Mouse (Mus musculus) heart, embryonic 11.5 days (tissue): ENCODE measurements at regions not wholly inside any gene's neighbourhood (a gene's known extent, or its start where the extent isn't known, plus 50 kb on each side); places are given as distances from the start of the nearest gene placed in this dataset.

ENCODE experiments used
- ATAC-seq: fragments of 200-750 bp; cut with Nextera tagmentation; replicated peaks from 2 replicates; pipeline ENCODE4 v1.8.0; 2017; ENCODE audit warnings: moderate library complexity; ENCODE audit not compliant: insufficient number of reproducible peaks, low FRiP score, low TSS enrichment
- H3K27ac ChIP-seq: fragments of 300-500 bp; sonication (generic); 2 replicates; pipeline ENCODE4 v1.5.1; 2014; ENCODE audit warnings: mild to moderate bottlenecking, low read depth, low read length
- H3K27me3 ChIP-seq: fragments of 300-500 bp; sonication (generic); 2 replicates; pipeline ENCODE4 v1.6.1; 2014; ENCODE audit warnings: mild to moderate bottlenecking, low read length, mixed read lengths; ENCODE audit not compliant: control insufficient read depth, insufficient read depth
- H3K36me3 ChIP-seq: fragments of 300-500 bp; sonication (generic); 2 replicates; pipeline ENCODE4 v1.6.1; 2014; ENCODE audit warnings: mild to moderate bottlenecking, low read length, moderate library complexity, mixed read lengths; ENCODE audit not compliant: control insufficient read depth, insufficient read depth
- H3K4me1 ChIP-seq: fragments of 300-500 bp; sonication (generic); 2 replicates; pipeline ENCODE4 v1.6.1; 2014; ENCODE audit warnings: low read length; ENCODE audit not compliant: control insufficient read depth, insufficient read depth
- H3K4me2 ChIP-seq: fragments of 300-500 bp; sonication (generic); 2 replicates; pipeline ENCODE4 v1.6.1; 2014; ENCODE audit warnings: mild to moderate bottlenecking, moderate library complexity
- H3K4me3 ChIP-seq: fragments of 300-500 bp; sonication (generic); 2 replicates; pipeline ENCODE4 v1.5.1; 2014; ENCODE audit warnings: low read depth, low read length
- H3K9ac ChIP-seq: fragments of 300-500 bp; sonication (generic); 2 replicates; pipeline ENCODE4 v1.6.1; 2014; ENCODE audit warnings: mild to moderate bottlenecking, low read depth, low read length, moderate library complexity
- H3K9me3 ChIP-seq: fragments of 300-500 bp; sonication (generic); replicated peaks from 2 replicates; pipeline ENCODE4 v1.6.1; 2016; ENCODE audit warnings: low read length; ENCODE audit not compliant: control insufficient read depth
- WGBS: fragments of 180-500 bp; shearing (Covaris S2); extraction: QIAGEN DNeasy Blood & Tissue Kit; methylation state at CpG from one replicate; pipeline ENCODE4 v1.1.7; 2014; ENCODE audit not compliant: insufficient replicate concordance; 5-methylcytosine and 5-hydroxymethylcytosine counted together

DNA sequence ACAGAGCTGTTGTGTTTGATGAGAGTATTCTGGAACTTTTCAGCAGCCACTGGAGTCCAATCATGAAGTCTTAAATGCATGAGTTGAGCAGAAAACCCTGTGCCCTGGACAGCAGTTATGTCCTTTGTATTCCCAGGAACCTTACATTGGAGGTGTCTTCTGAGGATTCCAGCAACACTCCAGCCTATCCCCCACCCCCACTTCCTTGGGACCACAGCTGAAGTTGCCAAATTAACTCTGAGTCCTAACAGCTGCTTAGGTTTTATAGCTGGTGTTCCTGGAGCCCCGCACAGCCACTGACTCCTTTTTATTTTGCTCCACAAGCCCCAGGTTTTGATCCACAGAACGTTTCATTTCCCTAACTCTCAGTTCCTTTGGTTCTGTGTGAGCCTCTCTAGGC, 78.4 kb upstream of the Aldh1a3 start:
- Histone ChIP-seq H3K4me2 (no peak overlapping the region), H3K27me3 (no peaks in the 10 kb centered on the region), H3K4me3 (no peak overlapping the region), H3K36me3 (no peaks in the 10 kb centered on the region), H3K4me1 (no peaks in the 10 kb centered on the region), H3K9ac (no peak overlapping the region), H3K9me3 (peaks cover 5% of the 10 kb centered on the region; the same call in 1 of the 2 replicates), H3K27ac (no peak overlapping the region)
- ATAC-seq: no peak
- 59% methylated on average over 2 of the region's 2 CpGs for WGBS

DNA sequence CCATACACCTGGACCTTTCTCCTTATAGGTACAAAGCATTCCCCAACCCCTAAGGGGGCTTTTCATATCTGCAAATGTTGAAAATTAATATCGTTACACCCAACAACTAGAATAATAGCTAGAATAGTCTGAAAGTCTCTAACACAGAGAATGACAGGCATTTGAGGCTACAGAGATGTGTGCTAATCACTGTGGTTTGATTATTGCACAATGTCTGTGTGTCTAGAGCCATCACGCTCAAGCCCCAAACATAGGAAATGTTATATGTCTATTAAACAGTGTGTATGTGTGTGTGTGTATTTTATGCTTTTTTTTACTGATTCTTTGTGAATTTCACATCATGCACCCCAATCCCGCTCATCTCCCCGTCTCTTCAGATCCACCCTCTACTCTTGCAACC, 77.2 kb upstream of the Aldh1a3 start:
- H3K27me3 ChIP-seq: no peaks in the 10 kb centered on the region
- 78% methylated on average over 4 of the region's 4 CpGs for WGBS
- ATAC-seq: no peak

DNA sequence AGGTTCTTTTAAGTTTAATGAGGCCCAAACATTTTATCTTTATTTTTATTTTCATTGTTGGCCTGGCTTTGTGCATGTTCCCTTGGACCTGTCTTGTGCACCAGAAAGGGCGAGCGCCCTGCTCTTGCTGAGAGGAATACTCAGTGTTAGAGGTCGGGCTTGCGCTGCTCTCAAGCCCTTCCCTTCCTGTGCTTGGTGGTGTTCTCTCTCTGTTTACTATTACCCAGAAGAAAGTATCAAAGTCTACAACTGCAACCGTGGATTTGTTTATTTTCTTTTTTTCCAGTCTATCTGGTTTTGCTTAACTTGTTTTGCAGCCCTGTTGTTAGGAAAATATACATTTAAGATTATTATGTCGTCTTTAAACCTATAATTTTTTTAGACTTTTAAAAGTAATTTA, 74.1 kb upstream of the Aldh1a3 start:
- Histone ChIP-seq H3K36me3 (no peaks in the 10 kb centered on the region), H3K9me3 (no peaks in the 10 kb centered on the region), H3K9ac (no peak overlapping the region), H3K27me3 (no peaks in the 10 kb centered on the region), H3K4me3 (no peak overlapping the region), H3K27ac (no peak overlapping the region), H3K4me2 (no peak overlapping the region), H3K4me1 (no peaks in the 10 kb centered on the region)
- no peak for ATAC-seq
- WGBS: 65% methylated on average over 6 of the region's 6 CpGs

More for the DNA sequence above, 77.2 kb upstream of the Aldh1a3 start:
- Histone ChIP-seq H3K4me2 (no peak overlapping the region), H3K9ac (no peak overlapping the region), H3K27ac (no peak overlapping the region), H3K4me3 (no peak overlapping the region), H3K36me3 (no peaks in the 10 kb centered on the region), H3K9me3 (peaks cover 5% of the 10 kb centered on the region; the same call in 1 of the 2 replicates), H3K4me1 (no peaks in the 10 kb centered on the region)

DNA sequence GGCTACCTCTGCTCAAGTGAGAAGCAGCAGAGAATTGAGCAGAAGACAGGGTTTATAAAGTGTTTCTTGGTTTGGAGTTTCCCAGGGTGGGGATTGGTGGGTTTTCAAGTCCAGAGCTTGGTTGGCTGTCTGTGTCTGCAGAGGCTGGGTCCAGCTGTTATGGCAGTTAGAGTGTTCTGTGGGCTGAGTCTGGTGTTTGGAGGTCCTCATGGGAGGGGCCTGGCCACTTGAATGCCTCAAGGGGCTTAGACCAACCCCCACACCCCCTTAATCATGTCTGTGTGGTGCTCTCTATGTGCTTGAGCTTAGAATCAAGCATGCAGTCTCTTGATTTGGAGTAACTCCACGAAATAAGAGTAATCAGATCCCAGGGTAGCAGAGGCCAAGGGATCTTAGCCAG, 70.2 kb upstream of the Aldh1a3 start:
- Histone ChIP-seq H3K9me3 (no peaks in the 10 kb centered on the region), H3K9ac (no peak overlapping the region), H3K27me3 (no peaks in the 10 kb centered on the region), H3K4me1 (no peaks in the 10 kb centered on the region), H3K36me3 (no peaks in the 10 kb centered on the region), H3K27ac (no peak overlapping the region), H3K4me2 (no peak overlapping the region), H3K4me3 (no peak overlapping the region)
- 55% methylated on average over 1 of the region's 1 CpGs for WGBS
- ATAC-seq: no peak

DNA sequence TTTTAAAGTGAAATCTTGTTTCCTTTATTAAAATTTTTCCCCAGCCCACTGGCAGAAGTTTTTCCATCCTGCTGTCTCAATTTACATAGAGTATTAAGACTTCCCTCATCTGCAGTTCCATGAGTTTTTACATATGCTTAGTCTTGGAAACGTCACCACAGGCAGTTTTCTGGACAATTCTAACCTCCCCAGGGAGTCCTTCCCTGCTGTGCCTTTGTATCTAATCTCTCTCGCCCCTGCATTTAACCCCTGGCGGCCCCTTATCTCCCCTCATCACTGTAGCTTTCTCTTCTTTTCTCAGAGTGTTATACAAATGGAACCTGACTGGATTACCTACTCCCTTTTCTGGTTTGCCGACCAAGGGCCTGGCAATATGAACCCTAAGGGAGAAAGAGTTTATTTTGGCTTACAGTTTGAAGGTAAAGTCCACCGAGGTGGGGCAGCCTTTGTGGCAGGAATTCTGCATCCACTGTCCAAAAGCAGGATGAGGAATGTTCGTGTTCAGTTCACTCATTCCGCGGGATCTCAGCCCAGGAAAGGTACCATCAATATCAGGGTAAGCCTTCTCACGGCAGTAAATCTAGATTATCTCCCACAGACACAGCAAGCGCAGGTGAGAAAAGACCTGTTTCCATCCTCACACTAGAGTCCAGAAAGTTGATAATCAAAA, 66.0 kb upstream of the Aldh1a3 start:
- no peaks in the 10 kb centered on the region for H3K4me1 ChIP-seq
- H3K9ac ChIP-seq: no peak overlapping the region
- no peaks in the 10 kb centered on the region for H3K36me3 ChIP-seq
- H3K4me3 ChIP-seq: no peak overlapping the region
- no peaks in the 10 kb centered on the region for H3K9me3 ChIP-seq
- no peaks in the 10 kb centered on the region for H3K27me3 ChIP-seq
- no peak overlapping the region for H3K27ac ChIP-seq
- no peak overlapping the region for H3K4me2 ChIP-seq
- no peak for ATAC-seq
- WGBS: 61% methylated on average over 10 of the region's 10 CpGs

DNA sequence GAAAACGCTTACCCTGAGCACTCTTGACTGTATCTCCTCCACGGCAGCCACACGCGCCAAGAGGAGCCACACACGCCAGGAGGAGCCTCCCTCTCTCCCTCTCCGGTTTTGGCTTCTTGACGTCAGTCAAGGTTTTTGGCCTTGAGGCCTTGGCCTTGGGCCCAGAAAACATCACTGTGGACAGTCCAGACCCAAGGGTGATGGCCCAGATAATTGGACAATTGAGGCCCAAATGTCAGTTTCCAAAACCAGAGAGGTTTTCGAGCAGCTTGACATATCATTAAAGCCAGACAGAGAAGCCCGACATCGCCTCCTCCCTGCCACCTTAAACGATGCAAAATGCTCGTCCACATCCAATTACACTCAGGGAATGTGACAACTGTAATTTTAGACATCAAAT, 65.4 kb upstream of the Aldh1a3 start:
- 75% methylated on average over 12 of the region's 12 CpGs for WGBS
- no peak overlapping the region for H3K4me2 ChIP-seq
- no peak for ATAC-seq

DNA sequence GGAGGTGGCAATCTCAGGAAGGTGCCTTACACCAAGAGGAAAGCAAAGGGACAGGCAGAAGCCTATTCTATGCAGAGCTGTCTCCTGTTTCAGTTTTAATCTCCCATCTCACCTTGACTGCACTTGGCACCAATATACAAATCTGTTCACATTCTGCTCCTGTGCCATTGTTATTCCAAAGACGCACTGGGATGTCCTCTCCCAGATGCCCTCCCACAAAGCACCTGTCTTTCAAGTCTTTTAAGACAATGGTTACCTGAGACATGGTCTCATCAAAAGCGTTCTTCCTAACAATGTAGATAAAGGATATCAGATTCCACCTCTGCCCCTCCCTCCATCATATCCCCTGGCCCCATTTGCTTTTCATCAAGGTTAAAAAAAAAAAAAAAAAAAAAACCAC, 64.2 kb upstream of the Aldh1a3 start:
- Histone ChIP-seq H3K9ac (no peak overlapping the region), H3K27me3 (no peaks in the 10 kb centered on the region), H3K9me3 (no peaks in the 10 kb centered on the region), H3K4me3 (no peak overlapping the region), H3K36me3 (no peaks in the 10 kb centered on the region), H3K27ac (no peak overlapping the region), H3K4me2 (no peak overlapping the region), H3K4me1 (no peaks in the 10 kb centered on the region)
- ATAC-seq: no peak
- 66% methylated on average over 2 of the region's 2 CpGs for WGBS

More for the DNA sequence above, 65.4 kb upstream of the Aldh1a3 start:
- Histone ChIP-seq H3K9ac (no peak overlapping the region), H3K4me3 (no peak overlapping the region), H3K36me3 (no peaks in the 10 kb centered on the region), H3K27me3 (no peaks in the 10 kb centered on the region), H3K9me3 (no peaks in the 10 kb centered on the region), H3K4me1 (no peaks in the 10 kb centered on the region), H3K27ac (no peak overlapping the region)

DNA sequence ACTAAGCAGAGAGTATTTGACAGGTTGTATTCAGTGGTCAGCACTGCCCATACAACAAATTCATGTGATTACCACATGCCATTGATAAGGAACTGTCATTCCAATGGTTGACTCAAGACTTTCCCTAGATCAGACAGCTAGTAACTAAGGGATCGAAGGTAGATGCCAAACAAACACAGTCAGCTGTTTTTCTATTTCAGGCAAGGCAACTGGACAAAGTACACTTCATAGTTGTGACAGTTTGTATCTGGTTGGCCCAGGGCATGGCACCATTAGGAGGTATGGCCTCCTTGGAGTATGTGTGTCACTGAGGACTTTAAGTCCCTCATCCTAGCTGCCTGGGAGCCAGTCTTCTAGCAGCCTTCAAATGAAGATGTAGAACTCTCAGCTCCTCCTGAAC, 62.8 kb upstream of the Aldh1a3 start:
- ATAC-seq: no peak
- Histone ChIP-seq H3K4me2 (no peak overlapping the region), H3K27ac (no peak overlapping the region), H3K36me3 (no peaks in the 10 kb centered on the region), H3K9ac (no peak overlapping the region), H3K4me1 (no peaks in the 10 kb centered on the region), H3K9me3 (no peaks in the 10 kb centered on the region), H3K27me3 (no peaks in the 10 kb centered on the region), H3K4me3 (no peak overlapping the region)
- WGBS: 66% methylated on average over 1 of the region's 1 CpGs

DNA sequence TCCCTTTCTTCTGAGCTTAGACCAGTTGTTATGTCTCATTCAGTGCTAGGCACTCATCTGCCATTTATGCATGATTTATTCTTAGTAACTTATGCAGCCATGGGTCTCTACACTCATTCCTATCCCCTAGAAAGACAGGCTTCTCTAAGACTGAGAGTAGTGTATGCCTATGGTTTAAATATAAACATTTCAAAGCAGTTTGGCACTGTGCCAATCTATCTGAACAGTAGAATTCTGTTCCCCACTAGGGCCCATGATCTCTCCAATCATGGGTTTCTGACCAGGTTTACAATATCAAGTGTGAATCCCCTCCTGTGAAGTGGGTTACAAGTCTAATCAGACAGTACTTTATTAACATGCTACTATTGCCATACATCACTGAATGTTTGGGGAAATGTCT, 60.4 kb upstream of the Aldh1a3 start:
- H3K4me3 ChIP-seq: no peak overlapping the region
- no peaks in the 10 kb centered on the region for H3K4me1 ChIP-seq
- H3K27ac ChIP-seq: no peak overlapping the region
- H3K27me3 ChIP-seq: no peaks in the 10 kb centered on the region
- no peak overlapping the region for H3K4me2 ChIP-seq
- no peak overlapping the region for H3K9ac ChIP-seq
- ATAC-seq: no peak
- no peaks in the 10 kb centered on the region for H3K36me3 ChIP-seq
- no peaks in the 10 kb centered on the region for H3K9me3 ChIP-seq
